Mouse (Mus musculus) heart, embryonic 14.5 days (tissue): ENCODE results near the gene Rin2. TPM values are rescaled to one million over a fixed set of nuclear protein-coding genes. Genes with fewer than 3 reads are reported as not detected.
"Not testable (repeated sequence)": the region's sequence is repeated elsewhere in the genome, so short reads cannot be mapped to it uniquely, and the experiment has no call there.

Experiments
- ATAC-seq: fragments of 200-750 bp; cut with Nextera tagmentation; 2 replicates; pipeline ENCODE4 v1.8.0; 2017; ENCODE audit warnings: low read depth, moderate TSS enrichment; ENCODE audit not compliant: insufficient number of reproducible peaks, insufficient read depth, low FRiP score
- H3K27ac ChIP-seq, 2 experiments: fragments of 200-500 bp in 1 of 2; fragments of 300-500 bp in 1 of 2; sonication (generic) in 1 of 2; replicated peaks in 1 of 2; 2 replicates each; pipeline ENCODE4 v1.5.1; 2012 to 2014; ENCODE audit warnings: low read depth in 2 of 2, low read length in 2 of 2, control low read depth in 1 of 2, mild to moderate bottlenecking in 1 of 2, mixed read lengths in 1 of 2; ENCODE audit not compliant: control insufficient read depth in 1 of 2, insufficient read depth in 1 of 2
- H3K27me3 ChIP-seq: fragments of 300-500 bp; sonication (generic); 2 replicates; pipeline ENCODE4 v1.6.1; 2014; ENCODE audit warnings: mild to moderate bottlenecking, low read length, control low read depth; ENCODE audit not compliant: control insufficient read depth, insufficient read depth
- H3K36me3 ChIP-seq: fragments of 300-500 bp; sonication (generic); 2 replicates; pipeline ENCODE4 v1.6.1; 2014; ENCODE audit warnings: mild to moderate bottlenecking, control low read depth, low read length, mixed read lengths; ENCODE audit not compliant: control insufficient read depth, insufficient read depth
- H3K4me1 ChIP-seq, 2 experiments: fragments of 200-500 bp in 1 of 2; fragments of 300-500 bp in 1 of 2; sonication (generic) in 1 of 2; 2 replicates each; pipeline ENCODE4 v1.6.1; 2012 to 2014; ENCODE audit warnings: low read length in 2 of 2, control low read depth in 1 of 2, mixed read lengths in 1 of 2; ENCODE audit not compliant: control insufficient read depth in 2 of 2, insufficient read depth in 2 of 2
- H3K4me2 ChIP-seq: fragments of 300-500 bp; sonication (generic); 2 replicates; pipeline ENCODE4 v1.6.1; 2014; ENCODE audit warnings: mild to moderate bottlenecking, low read length
- H3K4me3 ChIP-seq, 2 experiments: fragments of 200-500 bp in 1 of 2; fragments of 300-500 bp in 1 of 2; sonication (generic) in 1 of 2; 2 replicates each; pipeline ENCODE4 v1.5.1; 2012 to 2014; ENCODE audit warnings: low read length in 2 of 2, mild to moderate bottlenecking in 2 of 2, control low read depth in 1 of 2, low read depth in 1 of 2, moderate library complexity in 1 of 2; ENCODE audit not compliant: control insufficient read depth in 1 of 2, insufficient read depth in 1 of 2
- H3K9ac ChIP-seq: fragments of 300-500 bp; sonication (generic); 2 replicates; pipeline ENCODE4 v1.6.1; 2014; ENCODE audit warnings: mild to moderate bottlenecking, low read length
- H3K9me3 ChIP-seq: fragments of 300-500 bp; sonication (generic); 2 replicates; pipeline ENCODE4 v1.6.1; 2016; ENCODE audit warnings: low read length, control low read depth; ENCODE audit not compliant: control insufficient read depth
- WGBS: fragments of 180-500 bp; shearing (Covaris S2); extraction: QIAGEN DNeasy Blood & Tissue Kit; methylation state at CpG from one replicate; pipeline ENCODE4 v1.1.7; 2014; 5-methylcytosine and 5-hydroxymethylcytosine counted together
- polyA plus RNA-seq: library from polyadenylated mRNA; unstranded; fragments of >200 nt; fragmentation: Nextera tagmentation; extraction: Ambion mirVana; gene quantifications from 2 replicates; pipeline ENCODE4 v1.2.1, GENCODE M21; 2014

Gene Rin2
- polyA plus RNA-seq, 1 experiment from 2014 or later = 20.8 TPM

DNA sequence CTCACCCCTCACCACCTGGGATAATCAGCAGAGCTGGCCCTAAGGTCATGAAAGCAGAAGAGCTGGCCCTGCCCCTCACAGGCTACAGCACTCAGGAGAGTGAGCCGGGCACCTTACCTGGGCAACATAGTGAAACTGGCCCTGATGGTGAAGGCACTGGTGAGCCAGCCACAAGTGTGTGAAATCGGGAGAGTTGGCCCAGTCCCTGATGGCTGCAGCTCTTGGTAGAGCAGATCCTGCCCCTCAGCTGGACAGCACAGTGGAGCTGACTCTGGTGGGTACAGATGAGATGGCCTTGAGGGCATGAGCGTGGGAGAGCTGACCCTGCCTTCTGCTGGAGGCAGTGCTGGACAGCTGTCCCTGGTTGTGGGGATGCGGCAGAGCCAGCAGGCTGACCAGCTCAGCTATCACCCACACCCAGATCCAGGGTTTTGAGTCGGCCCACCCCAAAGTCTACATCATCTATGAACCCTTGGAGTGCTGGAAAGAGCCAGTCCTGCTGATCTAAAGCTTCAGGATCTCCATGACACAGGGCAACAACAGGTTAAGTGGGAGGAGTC lies 43.7 kb downstream of the Rin2 start:
- H3K4me2 ChIP-seq = no peak overlapping the region
- no peaks in the 10 kb centered on the region for H3K27me3 ChIP-seq
- peaks cover 6% of the 10 kb centered on the region; the same call in 1 of the 2 replicates for H3K36me3 ChIP-seq
- H3K4me3 ChIP-seq = no peak overlapping the region
- no peak overlapping the region for H3K27ac ChIP-seq
- H3K9ac ChIP-seq = no peak overlapping the region
- WGBS = 78% methylated on average over 5 of the region's 5 CpGs
- H3K9me3 ChIP-seq = no peaks in the 10 kb centered on the region
- H3K4me1 ChIP-seq = 0 out of 4 replicates have a peak, but pooled peaks cover 0 to 5% of the 10 kb centered on the region in 2 experiments
- no peak for ATAC-seq

DNA sequence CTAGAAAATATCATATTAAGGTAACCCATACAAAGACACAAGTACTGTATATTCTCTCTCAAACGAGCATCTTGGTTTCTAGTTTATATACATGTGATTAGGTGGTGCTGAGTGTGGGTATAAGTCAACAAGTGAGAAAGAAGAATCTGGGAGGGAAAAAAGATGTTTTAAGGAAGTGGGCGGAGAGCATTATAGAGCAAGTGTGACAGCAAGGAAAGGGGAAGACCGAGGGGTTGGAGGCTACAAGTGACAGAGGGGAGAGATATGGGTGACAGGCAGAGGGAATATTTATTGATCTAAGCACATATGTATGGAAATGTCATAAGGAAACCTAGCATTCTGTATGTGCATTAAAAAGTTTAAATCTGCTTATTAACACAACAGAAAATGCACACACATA lies 45.1 kb downstream of the Rin2 start:
- ATAC-seq = no peak

DNA sequence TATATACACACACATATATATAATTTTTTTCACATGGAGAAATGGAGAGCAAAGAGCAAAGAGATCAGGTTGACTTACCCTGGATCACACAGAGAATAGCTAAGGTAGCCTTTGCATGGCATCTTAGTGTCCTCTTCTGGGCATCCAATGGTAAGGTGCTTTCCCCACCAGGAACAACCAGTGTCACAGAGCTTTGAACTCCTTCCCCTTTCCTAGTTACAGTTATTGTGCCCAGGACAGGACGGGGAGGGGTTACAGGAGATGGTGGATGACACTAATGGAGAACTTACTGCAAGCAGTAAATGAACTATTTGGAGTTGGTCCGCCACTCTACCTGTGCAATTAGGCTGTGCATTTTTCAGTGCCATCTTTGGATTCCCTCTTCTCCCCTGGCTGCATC lies 45.7 kb downstream of the Rin2 start:
- no peaks in the 10 kb centered on the region for H3K27me3 ChIP-seq
- no peak overlapping the region for H3K4me2 ChIP-seq
- H3K36me3 ChIP-seq = no peaks in the 10 kb centered on the region
- H3K9me3 ChIP-seq = no peaks in the 10 kb centered on the region
- H3K4me3 ChIP-seq = no peak overlapping the region
- H3K9ac ChIP-seq = no peak overlapping the region
- 0 out of 4 replicates have a peak, but pooled peaks cover 0 to 5% of the 10 kb centered on the region in 2 experiments for H3K4me1 ChIP-seq
- no peak for ATAC-seq
- 87% methylated on average over 2 of the region's 2 CpGs for WGBS
- no peak overlapping the region for H3K27ac ChIP-seq

More for the DNA sequence above, 45.1 kb downstream of the Rin2 start:
- H3K27me3 ChIP-seq = no peaks in the 10 kb centered on the region
- no peaks in the 10 kb centered on the region for H3K9me3 ChIP-seq
- 53% methylated on average over 3 of the region's 3 CpGs for WGBS
- H3K4me2 ChIP-seq = no peak overlapping the region
- no peak overlapping the region for H3K4me3 ChIP-seq
- H3K9ac ChIP-seq = no peak overlapping the region
- H3K27ac ChIP-seq = no peak overlapping the region
- 0 out of 4 replicates have a peak, but pooled peaks cover 0 to 5% of the 10 kb centered on the region in 2 experiments for H3K4me1 ChIP-seq
- no peaks in the 10 kb centered on the region for H3K36me3 ChIP-seq

DNA sequence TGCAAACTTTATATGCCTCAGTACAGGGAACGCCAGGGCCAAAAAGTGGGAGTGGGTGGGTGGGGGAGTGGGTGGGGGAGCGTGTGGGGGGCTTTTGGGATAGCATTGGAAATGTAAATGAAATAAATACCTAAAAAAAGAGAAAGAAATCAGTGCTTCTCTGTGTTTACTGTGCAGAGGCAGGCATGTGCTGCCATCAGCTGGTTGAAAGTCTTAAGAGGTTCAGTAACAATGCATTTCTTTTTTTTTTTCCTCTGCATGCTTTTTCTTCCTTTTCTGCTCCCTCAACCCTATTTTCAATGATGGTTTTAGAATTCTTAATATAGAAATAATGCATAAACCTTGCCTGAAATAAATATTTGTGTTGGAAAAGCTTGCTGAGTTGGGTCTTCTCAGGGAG lies 47.3 kb downstream of the Rin2 start:
- not testable (repeated sequence) for ATAC-seq, H3K4me3 ChIP-seq, H3K27me3 ChIP-seq, H3K9me3 ChIP-seq, H3K4me2 ChIP-seq, H3K4me1 ChIP-seq, H3K27ac ChIP-seq, H3K9ac ChIP-seq, H3K36me3 ChIP-seq
- 79% methylated on average over 2 of the region's 2 CpGs for WGBS

DNA sequence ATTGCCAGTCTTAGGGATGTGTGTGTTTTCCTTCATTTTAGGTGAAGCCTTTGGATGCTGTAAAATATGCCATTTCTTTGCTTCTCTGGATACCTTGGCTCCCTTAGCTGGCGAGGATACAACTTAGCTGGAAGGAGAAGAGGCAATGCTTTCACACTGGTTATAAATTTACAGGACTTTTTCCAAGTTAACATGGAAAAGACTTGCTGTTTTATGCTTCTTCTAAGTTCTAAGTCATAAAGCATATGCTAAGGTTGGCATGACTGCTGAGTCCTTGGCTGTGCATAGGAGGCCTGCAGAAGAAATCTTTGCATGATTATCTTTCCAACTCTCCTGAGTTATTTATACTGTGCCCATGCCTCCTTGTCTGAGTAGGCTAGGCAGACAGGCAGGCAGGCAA lies 49.3 kb downstream of the Rin2 start:
- H3K4me2 ChIP-seq = no peak overlapping the region
- no peaks in the 10 kb centered on the region for H3K9me3 ChIP-seq
- H3K27ac ChIP-seq = no peak overlapping the region
- no peak overlapping the region for H3K9ac ChIP-seq
- WGBS = 88% methylated on average over 1 of the region's 1 CpGs
- H3K4me3 ChIP-seq = no peak overlapping the region
- 0 out of 4 replicates have a peak, but pooled peaks cover 0 to 5% of the 10 kb centered on the region in 2 experiments for H3K4me1 ChIP-seq
- no peaks in the 10 kb centered on the region for H3K36me3 ChIP-seq
- no peaks in the 10 kb centered on the region for H3K27me3 ChIP-seq
- ATAC-seq = no peak

DNA sequence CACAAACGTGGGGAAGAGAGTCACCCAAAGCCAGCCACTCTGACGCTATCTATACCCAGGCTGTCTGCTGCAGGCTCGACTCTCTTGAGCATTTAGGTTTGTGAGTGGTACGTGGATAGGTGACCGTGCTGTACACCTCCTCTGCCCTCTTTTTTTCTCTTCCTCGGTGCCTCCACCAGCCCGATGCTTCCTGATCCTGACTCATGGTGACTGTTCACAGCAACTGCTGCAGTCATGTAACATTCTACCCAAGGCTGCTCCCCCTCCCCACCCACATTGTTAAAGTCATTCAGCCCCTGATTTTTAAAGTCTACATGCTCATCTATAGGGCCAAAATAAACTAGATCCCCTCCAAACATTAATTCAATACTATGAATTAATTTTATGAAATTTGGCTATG lies 54.4 kb downstream of the Rin2 start:
- no peaks in the 10 kb centered on the region for H3K4me1 ChIP-seq
- no peaks in the 10 kb centered on the region for H3K36me3 ChIP-seq
- ATAC-seq = no peak
- no peaks in the 10 kb centered on the region for H3K27me3 ChIP-seq
- no peak overlapping the region for H3K27ac ChIP-seq
- WGBS = 48% methylated on average over 7 of the region's 7 CpGs
- H3K9ac ChIP-seq = no peak overlapping the region
- H3K4me2 ChIP-seq = no peak overlapping the region
- no peaks in the 10 kb centered on the region for H3K9me3 ChIP-seq
- H3K4me3 ChIP-seq = no peak overlapping the region

DNA sequence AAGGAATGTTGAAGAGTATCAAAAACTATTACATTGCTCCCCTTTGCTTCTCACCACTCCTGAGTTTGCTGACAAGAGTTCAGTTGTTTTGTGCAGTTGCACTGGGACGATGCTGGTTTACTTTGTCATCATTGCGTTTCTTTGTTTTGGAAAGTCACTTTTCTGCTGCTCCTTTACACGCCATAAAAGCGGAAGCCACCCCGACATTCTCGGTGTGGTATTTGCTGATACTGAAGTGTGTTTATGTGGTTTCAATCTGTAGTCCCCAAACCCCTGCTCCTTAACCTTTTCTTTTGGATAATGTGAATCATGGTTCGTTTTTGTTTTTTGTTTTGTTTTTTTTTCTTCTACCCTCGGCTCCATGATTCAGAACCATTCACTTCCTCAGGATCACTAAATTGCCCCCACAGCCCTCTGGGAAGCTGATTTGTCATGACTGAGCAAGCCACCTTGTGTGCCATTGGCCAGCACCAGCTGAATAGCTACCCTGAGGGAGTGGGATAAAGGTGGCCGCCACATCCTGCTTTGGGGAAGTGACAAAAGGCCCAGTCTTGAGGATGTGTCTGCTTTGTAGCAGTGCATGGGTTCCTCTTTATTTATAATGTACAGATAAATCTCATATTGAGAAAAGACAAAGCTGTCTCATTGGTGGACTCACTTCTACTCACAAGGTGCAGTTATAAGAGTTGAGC lies 55.3 kb downstream of the Rin2 start:
- no peak for ATAC-seq
- H3K27ac ChIP-seq = no peak overlapping the region

More for the DNA sequence above, 55.3 kb downstream of the Rin2 start:
- WGBS = 77% methylated on average over 9 of the region's 9 CpGs
- H3K4me2 ChIP-seq = no peak overlapping the region
- no peaks in the 10 kb centered on the region for H3K36me3 ChIP-seq
- no peak overlapping the region for H3K9ac ChIP-seq
- no peaks in the 10 kb centered on the region for H3K9me3 ChIP-seq
- no peaks in the 10 kb centered on the region for H3K27me3 ChIP-seq
- no peak overlapping the region for H3K4me3 ChIP-seq
- no peaks in the 10 kb centered on the region for H3K4me1 ChIP-seq
